Mouse (Mus musculus): Measurements from ENCODE around the gene Izumo2.

DNA sequence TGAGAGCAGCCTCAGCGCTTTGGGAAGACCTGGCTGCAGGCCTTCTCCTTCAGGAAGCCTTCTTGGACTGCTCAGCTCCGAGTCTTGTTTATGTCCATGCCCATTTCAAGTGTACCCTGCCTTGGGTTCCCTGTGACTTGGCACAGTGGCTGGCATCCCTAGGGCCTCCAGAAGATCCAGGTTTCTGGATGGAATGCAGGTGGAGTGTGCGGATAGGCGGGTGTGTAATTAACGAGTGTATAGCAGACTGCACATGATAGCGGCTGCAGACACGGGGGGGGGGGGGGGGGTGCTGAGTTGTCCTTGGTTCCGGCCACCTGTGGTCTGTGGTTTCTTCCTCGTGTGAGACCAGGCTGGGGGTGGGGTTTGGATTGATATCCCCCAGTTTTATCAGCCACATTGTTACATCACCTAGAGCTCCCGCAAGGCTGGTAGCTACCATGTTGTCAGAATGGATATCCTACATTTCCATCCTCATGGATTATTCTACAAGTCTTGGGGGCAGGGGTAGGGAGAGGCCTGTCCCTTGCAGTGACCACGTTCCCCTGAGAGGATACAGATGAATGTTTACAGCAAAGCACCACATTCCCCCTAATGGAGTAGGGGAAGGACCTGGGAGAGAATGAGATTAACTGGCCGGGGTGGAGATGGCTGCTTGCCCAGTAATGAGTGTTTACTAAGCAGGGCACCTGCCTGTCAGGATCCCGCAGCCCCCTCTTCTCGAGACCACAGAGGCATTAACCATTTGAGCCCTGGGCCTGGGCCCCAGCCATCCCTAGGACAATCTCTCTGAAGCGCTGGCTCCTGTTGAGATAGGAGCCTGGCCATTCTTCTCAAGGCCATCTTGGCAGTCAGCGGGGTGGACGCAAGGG is 22.8 kb upstream of the Izumo2 start:
- TF ChIP-seq POLR2A (IDR thresholded peaks at IDR 0.05; ENCODE audit: control insufficient read depth, low read depth, low read length) (no peak), CTCF (IDR thresholded peaks at IDR 0.05; ENCODE audit: control insufficient read depth, insufficient read depth, insufficient replicate concordance, low read depth, low read length) (no peak)
